Mouse (Mus musculus) hindbrain, embryonic 12.5 days (tissue): Measurements from ENCODE around the gene Espn. TPM values are rescaled to one million over a fixed set of nuclear protein-coding genes. Genes with fewer than 3 reads are reported as not detected.
A peak's percentile ranks its signal among the peaks of the same experiment; 100 is the strongest.

Source experiments
- ATAC-seq: fragments of 200-750 bp; cut with Nextera tagmentation; 2 replicates; pipeline ENCODE4 v1.8.0; 2017; ENCODE audit warnings: moderate TSS enrichment; ENCODE audit not compliant: low FRiP score
- H3K27ac ChIP-seq: fragments of 300-500 bp; sonication (generic); 2 replicates; pipeline ENCODE4 v1.5.1; 2016; ENCODE audit warnings: mild to moderate bottlenecking
- H3K27me3 ChIP-seq: fragments of 300-500 bp; sonication (generic); 2 replicates; pipeline ENCODE4 v1.6.1; 2016; ENCODE audit warnings: mild to moderate bottlenecking
- H3K36me3 ChIP-seq: fragments of 300-500 bp; sonication (generic); 2 replicates; pipeline ENCODE4 v1.6.1; 2016; ENCODE audit warnings: mild to moderate bottlenecking
- H3K4me1 ChIP-seq: fragments of 300-500 bp; sonication (generic); 2 replicates; pipeline ENCODE4 v1.6.1; 2016
- H3K4me2 ChIP-seq: fragments of 300-500 bp; sonication (generic); replicated peaks from 2 replicates; pipeline ENCODE4 v1.6.1; 2016; ENCODE audit warnings: mild to moderate bottlenecking
- H3K4me3 ChIP-seq: fragments of 300-500 bp; sonication (generic); 2 replicates; pipeline ENCODE4 v1.5.1; 2016; ENCODE audit warnings: mild to moderate bottlenecking
- H3K9ac ChIP-seq: fragments of 300-500 bp; sonication (generic); 2 replicates; pipeline ENCODE4 v1.6.1; 2016; ENCODE audit warnings: mild to moderate bottlenecking, moderate library complexity
- H3K9me3 ChIP-seq: fragments of 300-500 bp; sonication (generic); replicated peaks from 2 replicates; pipeline ENCODE4 v1.6.1; 2016; ENCODE audit warnings: mild to moderate bottlenecking
- WGBS: fragments of 180-500 bp; shearing (Covaris S2); methylation state at CpG from one replicate; pipeline ENCODE4 v1.1.7; 2016; 5-methylcytosine and 5-hydroxymethylcytosine counted together
- polyA plus RNA-seq: library from polyadenylated mRNA; unstranded; fragments of >200 nt; fragmentation: Nextera tagmentation; extraction: Ambion mirVana; gene quantifications from 2 replicates; pipeline ENCODE4 v1.2.1, GENCODE M21; 2016

The Espn gene
- polyA plus RNA-seq, 1 experiment from 2014 or later, result 2.3 TPM

- Histone ChIP-seq H3K9me3 (no peaks in the 10 kb centered on the region), H3K27me3 (peaks cover 100% of the 10 kb centered on the region), H3K36me3 (no peaks in the 10 kb centered on the region), H3K9ac (no peak overlapping the region), H3K4me2 (no peak overlapping the region), H3K27ac (no peak overlapping the region), H3K4me3 (no peak overlapping the region), H3K4me1 (peaks cover 41% of the 10 kb centered on the region)
- 82% methylated on average over 11 of the region's 11 CpGs for WGBS
- no peak for ATAC-seq
Measured at GRCm38 (mm10) chr4:152127884-152128283, 24.3 kb downstream of the Espn start.

GRCm38 (mm10) chr4:152126026-152126920 lies 25.9 kb downstream of the Espn start:
- 3% methylated on average over 64 of the region's 65 CpGs for WGBS
- Histone ChIP-seq H3K27me3 (peaks cover 100% of the 10 kb centered on the region), H3K9ac (0 out of 2 replicates have a peak overlapping the region, but pooled peaks have one; percentile 6), H3K9me3 (no peaks in the 10 kb centered on the region), H3K4me1 (peaks cover 26% of the 10 kb centered on the region), H3K4me2 (peak overlapping the region; percentile 41), H3K36me3 (no peaks in the 10 kb centered on the region), H3K27ac (no peak overlapping the region), H3K4me3 (peak overlapping the region; percentile 23)
- no peak for ATAC-seq

- no peaks in the 10 kb centered on the region for H3K9me3 ChIP-seq
- WGBS, result 7% methylated on average over 56 of the region's 56 CpGs
- H3K27me3 ChIP-seq, result peaks cover 100% of the 10 kb centered on the region
- H3K36me3 ChIP-seq, result no peaks in the 10 kb centered on the region
- no peak for ATAC-seq
- peak overlapping the region; percentile 41 for H3K4me2 ChIP-seq
- H3K9ac ChIP-seq, result no peak overlapping the region
- H3K27ac ChIP-seq, result no peak overlapping the region
- H3K4me1 ChIP-seq, result peaks cover 26% of the 10 kb centered on the region
- peak overlapping the region; percentile 23 for H3K4me3 ChIP-seq
Measured at GRCm38 (mm10) chr4:152125161-152126025, 26.8 kb downstream of the Espn start.

- H3K27ac ChIP-seq, result no peak overlapping the region
- H3K4me1 ChIP-seq, result peaks cover 34% of the 10 kb centered on the region
- H3K9me3 ChIP-seq, result no peaks in the 10 kb centered on the region
- ATAC-seq, result no peak
- no peak overlapping the region for H3K9ac ChIP-seq
- no peak overlapping the region for H3K4me3 ChIP-seq
- H3K4me2 ChIP-seq, result no peak overlapping the region
- H3K27me3 ChIP-seq, result peaks cover 100% of the 10 kb centered on the region
- 10% methylated on average over 13 of the region's 13 CpGs for WGBS
- no peaks in the 10 kb centered on the region for H3K36me3 ChIP-seq
Measured at GRCm38 (mm10) chr4:152124361-152124961, 27.7 kb downstream of the Espn start.

DNA sequence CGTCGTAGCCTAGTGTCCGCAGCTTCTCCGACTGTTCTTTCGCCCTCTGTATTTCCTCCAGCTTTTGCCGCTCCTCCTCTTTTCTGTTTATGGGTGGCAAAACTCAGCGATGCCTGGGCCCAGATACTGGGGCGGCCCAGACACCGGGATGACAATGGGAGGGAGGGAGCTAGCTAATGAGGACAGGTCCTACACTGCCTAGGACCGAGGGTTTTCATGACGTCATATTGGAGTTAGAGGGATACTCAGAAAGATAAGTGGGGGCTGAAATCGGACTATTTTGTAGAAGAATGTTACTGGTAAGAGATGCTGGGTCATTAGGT lies 31.0 kb downstream of the Espn start:
- ATAC-seq, result no peak
- Histone ChIP-seq H3K27me3 (peaks cover 100% of the 10 kb centered on the region), H3K4me1 (peaks cover 35% of the 10 kb centered on the region), H3K9ac (no peak overlapping the region), H3K27ac (no peak overlapping the region), H3K9me3 (no peaks in the 10 kb centered on the region), H3K4me3 (peak overlapping the region; percentile 14), H3K36me3 (no peaks in the 10 kb centered on the region), H3K4me2 (peak overlapping the region; percentile 43)
- 2% methylated on average over 12 of the region's 12 CpGs for WGBS

GRCm38 (mm10) chr4:152120311-152121182 lies 31.6 kb downstream of the Espn start:
- no peak for ATAC-seq
- Histone ChIP-seq H3K4me3 (peak overlapping the region; percentile 14), H3K4me1 (peaks cover 35% of the 10 kb centered on the region), H3K36me3 (no peaks in the 10 kb centered on the region), H3K27ac (no peak overlapping the region), H3K9me3 (no peaks in the 10 kb centered on the region), H3K27me3 (peaks cover 100% of the 10 kb centered on the region), H3K4me2 (peak overlapping the region; percentile 43), H3K9ac (no peak overlapping the region)
- WGBS, result 2% methylated on average over 31 of the region's 31 CpGs

- 1% methylated on average over 39 of the region's 39 CpGs for WGBS
- peaks cover 35% of the 10 kb centered on the region for H3K4me1 ChIP-seq
- H3K4me3 ChIP-seq, result 0 out of 2 replicates have a peak overlapping the region, but pooled peaks have one; percentile 12
- no peaks in the 10 kb centered on the region for H3K9me3 ChIP-seq
- no peaks in the 10 kb centered on the region for H3K36me3 ChIP-seq
- H3K27me3 ChIP-seq, result peaks cover 100% of the 10 kb centered on the region
- no peak overlapping the region for H3K27ac ChIP-seq
- 0 out of 2 replicates have a peak, but pooled peaks have one; percentile 15 for ATAC-seq
- H3K9ac ChIP-seq, result no peak overlapping the region
- H3K4me2 ChIP-seq, result peak overlapping the region; percentile 43
Measured at GRCm38 (mm10) chr4:152119396-152120292, 32.5 kb downstream of the Espn start.

DNA sequence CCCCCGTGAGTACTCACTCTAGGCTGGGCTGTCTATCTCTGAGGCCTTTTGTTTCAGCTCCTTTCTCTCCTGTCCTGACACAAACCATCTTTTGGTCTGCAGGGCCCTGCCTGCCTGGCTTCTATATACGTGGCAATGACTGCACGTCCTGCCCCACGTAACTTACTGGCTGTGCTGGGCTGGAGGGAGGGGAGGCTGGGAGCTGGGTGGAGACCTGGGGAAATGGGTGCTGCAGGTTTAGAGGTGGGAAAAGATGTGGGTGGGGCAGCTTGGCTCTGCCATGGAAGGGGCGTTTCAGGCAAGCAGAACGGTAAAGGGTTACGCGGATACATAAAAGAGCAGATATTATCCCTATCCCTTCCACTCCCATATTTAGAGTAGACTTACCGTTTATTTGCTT lies 34.6 kb downstream of the Espn start:
- H3K27ac ChIP-seq, result no peak overlapping the region
- WGBS, result 69% methylated on average over 9 of the region's 9 CpGs
- no peak overlapping the region for H3K4me2 ChIP-seq
- H3K4me3 ChIP-seq, result no peak overlapping the region
- H3K27me3 ChIP-seq, result peaks cover 89% of the 10 kb centered on the region
- no peaks in the 10 kb centered on the region for H3K9me3 ChIP-seq
- no peak for ATAC-seq
- peaks cover 9% of the 10 kb centered on the region; the same call in 1 of the 2 replicates for H3K36me3 ChIP-seq
- no peak overlapping the region for H3K9ac ChIP-seq
- H3K4me1 ChIP-seq, result peaks cover 35% of the 10 kb centered on the region

- WGBS, result 3% methylated on average over 30 of the region's 30 CpGs
- Histone ChIP-seq H3K4me1 (peaks cover 32% of the 10 kb centered on the region), H3K9ac (peak within 1 kb of the TSS; percentile 10; the same call in 1 of the 2 replicates), H3K4me2 (peak within 1 kb of the TSS; percentile 32), H3K27me3 (peaks cover 74% of the 10 kb centered on the region), H3K9me3 (no peaks in the 10 kb centered on the region), H3K27ac (no peak within 1 kb of the TSS), H3K4me3 (0 out of 2 replicates have a peak within 1 kb of the TSS, but pooled peaks have one; percentile 12), H3K36me3 (peaks cover 15% of the 10 kb centered on the region)
- ATAC-seq, result no peak
Measured at GRCm38 (mm10) chr4:152115921-152116612, 36.1 kb downstream of the Espn start, which contains the start of gene Tnfrsf25. Gene Tnfrsf25 (plus strand): TSS chr4:152115934.

GRCm38 (mm10) chr4:152114080-152114479 lies 38.1 kb downstream of the Espn start:
- WGBS, result 52% methylated on average over 16 of the region's 16 CpGs
- Histone ChIP-seq H3K27ac (no peak overlapping the region), H3K9me3 (no peaks in the 10 kb centered on the region), H3K4me2 (no peak overlapping the region), H3K27me3 (peaks cover 54% of the 10 kb centered on the region), H3K4me3 (no peak overlapping the region), H3K36me3 (peaks cover 15% of the 10 kb centered on the region), H3K9ac (0 out of 2 replicates have a peak overlapping the region, but pooled peaks have one; percentile 6), H3K4me1 (peaks cover 13% of the 10 kb centered on the region)
- ATAC-seq, result no peak
